Mouse (Mus musculus): ENCODE measurements around the gene Kank4.
A peak's percentile ranks its signal among the peaks of the same experiment; 100 is the strongest.
"Not testable (repeated sequence)": the region's sequence is repeated elsewhere in the genome, so short reads cannot be mapped to it uniquely, and the experiment has no call there.

Kank4 gene

GRCm38 (mm10) chr4:98831726-98832125, 14.4 kb upstream of the Kank4 start:
- DNase-seq (ENCODE audit: low read depth): no peak

GRCm38 (mm10) chr4:98826701-98827100, 9.4 kb upstream of the Kank4 start:
- no peak for DNase-seq (ENCODE audit: low read depth)

GRCm38 (mm10) chr4:98823740-98824139, 6.4 kb upstream of the Kank4 start, which contains the start of gene I0C0044D17Rik:
Gene I0C0044D17Rik, minus strand, starts transcription at chr4:98823840.
- DNase-seq (ENCODE audit: low read depth): not testable (repeated sequence)

- no peak for DNase-seq (ENCODE audit: low read depth)
Measured at GRCm38 (mm10) chr4:98823047-98823446, 5.7 kb upstream of the Kank4 start.

GRCm38 (mm10) chr4:98822478-98822877, 5.1 kb upstream of the Kank4 start:
- DNase-seq (ENCODE audit: low read depth): no peak

DNA sequence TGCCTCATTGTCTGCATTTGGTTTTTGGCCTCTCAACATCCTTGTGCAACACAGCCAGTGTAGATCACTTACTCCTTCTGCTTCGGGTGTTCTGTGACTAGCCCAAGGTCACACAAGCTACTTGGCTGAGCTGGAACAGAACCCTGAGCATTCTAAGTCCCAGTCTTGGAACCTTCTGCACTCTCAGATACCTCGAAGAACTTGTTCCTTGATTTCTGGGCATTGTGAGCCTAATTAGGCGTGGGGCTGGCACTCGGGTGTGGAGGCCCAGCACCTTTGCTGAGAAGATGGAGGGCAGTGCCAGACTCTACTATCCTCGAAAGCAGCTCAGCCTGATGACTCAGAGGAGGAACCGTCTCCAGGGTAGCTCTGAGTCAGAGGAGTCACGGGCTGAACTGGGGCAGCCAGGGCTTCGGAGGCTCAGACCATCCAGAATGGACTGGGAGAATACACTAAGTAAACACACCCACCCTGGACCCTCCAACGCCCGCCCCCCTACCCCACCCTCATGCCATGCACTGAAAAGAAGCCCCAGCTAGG, 1.9 kb upstream of the Kank4 start:
- no peak for DNase-seq (ENCODE audit: low read depth)

GRCm38 (mm10) chr4:98816807-98817183, 542 bp downstream of the Kank4 start:
- DNase-seq (ENCODE audit: low read depth): no peak

- no peak for DNase-seq (ENCODE audit: low read depth)
Measured at GRCm38 (mm10) chr4:98806306-98806705, 11.0 kb downstream of the Kank4 start.

DNA sequence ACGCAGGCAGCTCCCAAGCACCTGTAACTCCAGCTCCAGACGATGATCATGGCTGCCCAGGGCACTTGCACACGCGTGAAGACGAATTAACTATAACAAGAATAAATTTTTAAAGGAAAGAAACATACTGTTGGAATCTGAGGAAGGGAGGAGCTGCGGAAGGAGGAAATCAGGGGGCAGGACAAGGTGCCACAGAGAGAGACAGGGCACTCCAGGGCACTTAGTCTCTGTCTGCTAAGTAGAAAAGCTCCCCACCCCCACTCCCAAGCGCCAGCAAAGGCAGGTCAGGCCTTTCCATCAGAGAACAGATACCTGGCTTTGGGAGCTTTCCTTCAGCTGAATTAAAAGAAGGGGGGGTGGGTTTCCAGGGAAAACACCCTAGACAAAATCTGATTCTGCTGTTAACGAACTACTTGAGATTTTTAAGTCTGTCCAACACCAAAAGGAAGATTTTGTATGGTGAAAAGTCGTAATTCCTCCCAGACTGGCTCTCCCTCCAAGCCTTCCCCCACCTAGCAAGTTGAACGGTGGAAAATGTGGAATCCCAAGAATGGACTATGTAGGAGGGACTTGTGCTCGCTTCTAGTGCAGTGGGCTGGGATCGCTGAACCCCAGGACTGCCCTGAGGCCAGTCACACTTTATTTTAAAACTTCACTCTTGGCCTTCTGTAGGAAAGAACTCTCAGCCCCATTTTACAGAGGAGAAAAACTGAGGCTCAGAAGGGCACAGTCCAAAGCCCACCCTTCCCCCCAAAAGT, 11.9 kb downstream of the Kank4 start:
- DNase-seq (ENCODE audit: low read depth): no peak

DNA sequence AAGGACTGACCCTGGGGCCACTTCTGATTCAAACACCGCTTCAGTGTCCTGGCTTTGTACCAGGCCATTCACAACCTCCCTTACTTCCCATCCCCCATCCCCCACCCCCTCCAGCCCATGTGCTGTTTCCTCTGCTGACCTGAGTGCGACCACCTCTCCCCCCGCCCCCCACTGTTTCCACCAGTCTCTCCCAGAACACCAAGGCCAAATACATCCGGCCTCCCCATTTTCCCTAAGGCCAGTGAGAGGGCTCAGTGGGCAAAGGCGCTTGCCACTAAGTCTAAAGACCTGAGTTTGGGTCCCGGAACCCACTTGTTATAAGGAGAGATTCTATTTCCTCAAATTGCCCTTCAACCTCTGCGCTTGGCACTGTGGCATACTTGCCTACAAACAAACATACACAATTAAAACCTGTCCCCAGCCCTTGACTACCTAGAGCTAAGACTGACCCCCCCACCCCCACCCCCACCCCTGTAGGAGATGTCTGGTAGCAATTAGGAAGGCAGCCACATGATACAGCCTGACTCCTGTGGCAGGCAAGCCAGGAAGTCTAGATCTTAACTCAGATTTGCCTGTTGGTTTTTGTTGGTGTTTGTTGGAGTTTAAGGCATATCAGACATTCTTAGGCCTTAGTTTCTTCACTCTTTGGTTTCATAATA, 12.7 kb downstream of the Kank4 start:
- DNase-seq (ENCODE audit: low read depth): no peak

DNA sequence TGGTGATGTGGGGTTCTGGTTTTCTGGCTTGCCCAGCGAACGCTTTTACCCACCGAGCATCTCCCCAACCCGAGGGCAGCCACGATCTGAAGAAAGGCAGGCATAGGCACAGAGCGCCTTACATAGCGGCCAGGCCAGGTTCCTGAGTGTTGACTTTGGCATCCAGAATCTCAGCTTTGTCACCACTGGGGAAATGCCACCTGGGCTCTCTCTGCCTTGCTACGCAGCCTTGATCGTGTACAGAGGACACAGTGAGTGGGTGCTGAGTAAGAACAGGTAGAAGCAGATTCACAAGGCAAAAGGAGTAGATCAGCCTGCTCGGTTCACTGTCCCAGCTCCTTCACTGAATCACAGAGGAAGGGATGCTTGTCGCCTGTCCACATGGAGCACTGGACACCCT, 15.6 kb downstream of the Kank4 start:
- no peak for DNase-seq (ENCODE audit: low read depth)

- DNase-seq (ENCODE audit: low read depth): no peak
Measured at GRCm38 (mm10) chr4:98800824-98801223, 16.5 kb downstream of the Kank4 start.

- no peak for DNase-seq (ENCODE audit: low read depth)
Measured at GRCm38 (mm10) chr4:98796591-98797341, 20.6 kb downstream of the Kank4 start.

DNA sequence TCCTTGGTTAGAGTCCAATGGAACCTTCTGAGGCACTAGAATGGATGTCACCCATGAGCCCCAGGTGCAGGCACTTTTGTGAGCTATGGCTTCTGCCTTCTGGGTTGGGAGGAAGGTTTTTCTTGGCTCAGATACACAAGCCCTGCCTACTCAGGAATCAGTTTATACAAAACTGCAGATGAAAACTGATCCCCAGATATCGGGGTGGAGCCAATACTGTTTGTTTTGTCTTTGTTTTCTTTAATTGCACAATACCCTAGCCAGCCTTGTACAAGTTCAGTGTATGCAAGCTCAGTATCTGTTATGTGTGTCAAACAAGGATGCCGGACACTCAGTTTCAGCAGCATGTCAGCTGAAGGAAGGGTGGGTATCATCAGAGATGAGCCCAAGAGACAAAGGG, 22.1 kb downstream of the Kank4 start:
- DNase-seq (ENCODE audit: low read depth): no peak

- no peak for DNase-seq (ENCODE audit: low read depth)
Measured at GRCm38 (mm10) chr4:98793486-98793885, 23.9 kb downstream of the Kank4 start.

GRCm38 (mm10) chr4:98790721-98791120, 26.6 kb downstream of the Kank4 start:
- no peak for DNase-seq (ENCODE audit: low read depth)

DNA sequence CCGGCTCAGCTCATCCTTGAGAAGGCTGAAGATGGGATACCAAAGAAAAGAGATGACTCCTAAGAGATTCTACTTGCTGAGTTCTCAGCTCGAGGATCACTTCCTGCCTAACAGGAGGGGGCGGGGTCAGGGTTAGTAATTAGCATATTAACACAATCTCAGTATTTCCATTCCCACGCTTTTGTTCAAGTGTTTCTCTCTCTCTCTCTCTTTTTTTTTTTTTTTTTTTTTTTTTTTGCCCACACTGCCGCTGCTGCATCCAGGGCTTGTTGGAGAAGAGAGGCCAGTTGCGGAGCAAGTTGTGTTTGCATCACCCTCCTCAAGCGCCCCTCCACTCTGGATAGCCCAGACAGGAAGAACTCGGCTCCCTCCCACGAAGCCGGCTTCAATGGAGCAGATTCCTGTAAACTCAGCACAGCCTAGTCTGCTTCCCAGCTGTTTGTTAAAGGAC, 27.5 kb downstream of the Kank4 start:
- DNase-seq (ENCODE audit: low read depth): peak; percentile 1

- no peak for DNase-seq (ENCODE audit: low read depth)
Measured at GRCm38 (mm10) chr4:98789133-98789765, 28.1 kb downstream of the Kank4 start.

- DNase-seq (ENCODE audit: low read depth): no peak
Measured at GRCm38 (mm10) chr4:98786281-98786680, 31.1 kb downstream of the Kank4 start.

- DNase-seq (ENCODE audit: low read depth): no peak
Measured at GRCm38 (mm10) chr4:98785851-98786250, 31.5 kb downstream of the Kank4 start.

DNA sequence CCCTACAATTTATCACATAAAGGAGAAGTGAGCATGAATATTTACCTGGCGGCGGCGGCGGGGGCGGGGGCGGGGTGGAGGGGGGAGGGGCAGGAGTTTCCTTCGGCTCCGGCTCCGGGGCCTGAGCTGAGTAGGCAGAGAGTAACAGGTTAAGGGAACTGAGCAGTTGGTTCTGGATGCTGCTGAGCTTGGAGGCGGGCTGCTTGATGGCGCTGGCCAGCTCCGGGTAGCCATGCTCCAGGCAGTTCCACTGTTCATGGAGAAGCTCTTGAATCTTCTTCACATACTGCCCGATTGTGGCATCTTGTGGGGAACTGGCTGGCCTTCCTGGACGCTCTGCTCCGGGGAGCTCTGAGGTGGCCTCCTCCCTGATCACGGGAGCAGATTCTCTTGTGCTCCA, 39.1 kb downstream of the Kank4 start:
- DNase-seq (ENCODE audit: low read depth): no peak

DNA sequence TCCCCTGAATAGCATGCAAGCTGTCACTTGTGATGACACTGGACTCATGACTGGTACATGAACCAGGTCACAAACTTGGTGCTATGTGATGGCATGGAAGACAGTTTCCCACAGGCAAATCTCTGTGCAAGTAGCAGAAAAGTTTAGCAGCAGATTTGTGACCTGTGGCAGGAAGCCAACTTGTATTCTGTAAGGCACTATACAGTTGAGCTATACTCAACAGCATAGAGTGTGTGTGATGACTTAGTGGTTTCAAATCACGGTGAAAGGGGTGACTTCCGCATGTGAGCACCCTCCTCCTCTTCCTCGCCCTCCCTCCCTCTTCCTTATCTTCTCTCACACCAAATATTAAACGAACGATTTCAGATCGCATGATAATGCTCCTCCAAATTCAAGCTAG, 39.9 kb downstream of the Kank4 start:
- no peak for DNase-seq (ENCODE audit: low read depth)
